Mouse (Mus musculus) gastrocnemius, adult 8-10 months (tissue): ENCODE results near the gene Afdn. TPM values are rescaled to one million over a fixed set of nuclear protein-coding genes. Genes with fewer than 3 reads are reported as not detected.

ENCODE experiments used
- DNase-seq, 2 experiments: peaks; one replicate each; pipeline ENCODE4 v3.0.0; 2022; ENCODE audit warnings: low spot score in 2 of 2
- total RNA-seq, 4 experiments: library from RNA; stranded (reverse); gene quantifications; 2 replicates each; pipeline ENCODE4 v1.2.4; 2022

Gene Afdn
- total RNA-seq, 4 experiments from 2014 or later: 20.0 to 46.7 (median 32.8) TPM

- no peak for DNase-seq
Observed at GRCm38 (mm10) chr17:13738121-13738776, 22.1 kb upstream of the Afdn start.

- no peak for DNase-seq
Observed at GRCm38 (mm10) chr17:13738916-13739315, 21.4 kb upstream of the Afdn start.

GRCm38 (mm10) chr17:13739981-13740380 is 20.4 kb upstream of the Afdn start:
- no peak for DNase-seq

GRCm38 (mm10) chr17:13740796-13741195 is 19.5 kb upstream of the Afdn start:
- DNase-seq: no peak

GRCm38 (mm10) chr17:13741611-13742010 is 18.7 kb upstream of the Afdn start:
- DNase-seq: no peak

- DNase-seq: no peak
Observed at GRCm38 (mm10) chr17:13742334-13742733, 18.0 kb upstream of the Afdn start.

GRCm38 (mm10) chr17:13742941-13743708 is 17.2 kb upstream of the Afdn start:
- DNase-seq: no peak

- DNase-seq: no peak
Observed at GRCm38 (mm10) chr17:13743709-13744079, 16.6 kb upstream of the Afdn start.

GRCm38 (mm10) chr17:13744219-13744618 is 16.1 kb upstream of the Afdn start:
- no peak for DNase-seq

GRCm38 (mm10) chr17:13744824-13745223 is 15.5 kb upstream of the Afdn start:
- DNase-seq: no peak

GRCm38 (mm10) chr17:13745373-13745772 is 15.0 kb upstream of the Afdn start:
- no peak for DNase-seq

- no peak for DNase-seq
Observed at GRCm38 (mm10) chr17:13746330-13746729, 14.0 kb upstream of the Afdn start.

- DNase-seq: no peak
Observed at GRCm38 (mm10) chr17:13747681-13748080, 12.7 kb upstream of the Afdn start.

- DNase-seq: no peak
Observed at GRCm38 (mm10) chr17:13749027-13749426, 11.3 kb upstream of the Afdn start.

- DNase-seq: no peak
Observed at GRCm38 (mm10) chr17:13753918-13754317, 6.4 kb upstream of the Afdn start.

GRCm38 (mm10) chr17:13754940-13755339 is 5.4 kb upstream of the Afdn start:
- DNase-seq: no peak

GRCm38 (mm10) chr17:13758586-13758985 is 1.8 kb upstream of the Afdn start:
- no peak for DNase-seq

GRCm38 (mm10) chr17:13759156-13759852 is 1.0 kb upstream of the Afdn start:
- DNase-seq: no peak

- DNase-seq: peak in 1 of 2 experiments; percentile 15
Observed at GRCm38 (mm10) chr17:13760675-13761178, 388 bp downstream of the Afdn start.

GRCm38 (mm10) chr17:13761179-13761913 is 1.0 kb downstream of the Afdn start, which contains the start of gene Tcte2:
Gene Tcte2, minus strand, starts transcription at chr17:13761825.
- DNase-seq: peak; percentile 20 to 24

GRCm38 (mm10) chr17:13763819-13764218 is 3.5 kb downstream of the Afdn start:
- DNase-seq: no peak
